Mouse (Mus musculus) central nervous system, embryonic 18 days (tissue): ENCODE measurements around the gene 4933402J07Rik. TPM values are rescaled to one million over a fixed set of nuclear protein-coding genes. Genes with fewer than 3 reads are reported as not detected.

Experiments
- polyA plus RNA-seq: library from polyadenylated mRNA; depleted of rRNA; stranded (reverse); fragments of >200 nt; gene quantifications from 2 replicates; pipeline ENCODE4 v1.2.3, GENCODE M21; 2012; rRNA removed

The 4933402J07Rik gene
- polyA plus RNA-seq: 0.05 TPM in 1 of 2 replicates, not detected in the other

DNA sequence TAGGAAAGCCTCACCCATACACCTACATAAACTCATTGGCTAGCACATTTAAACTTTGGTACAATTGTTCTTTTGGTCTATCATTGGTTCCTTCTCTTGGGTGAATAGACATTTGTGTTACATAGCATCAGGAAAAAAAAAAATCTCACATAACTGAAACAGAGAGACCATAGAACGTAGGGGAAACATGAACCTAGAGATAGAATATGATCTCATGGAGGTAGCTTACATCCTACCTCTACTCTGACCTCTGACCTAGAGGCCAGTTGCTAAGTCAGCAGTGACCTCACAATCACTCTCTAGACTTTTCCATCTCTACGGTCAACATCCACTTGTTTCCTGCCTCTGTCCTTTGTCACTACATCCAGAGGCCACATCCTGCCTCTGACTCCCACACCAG lies at the start of gene 4933402J07Rik:
4933402J07Rik (plus strand) TSS at position 301 of the 400 bp plus-strand sequence.

Other genes with a start within 250 kb of the 4933402J07Rik start
- 54.8 and 67.3 TPM in 2 replicates for gene Cbln1, start 91.2 kb upstream of the 4933402J07Rik start, polyA plus RNA-seq